Mouse (Mus musculus) forebrain, embryonic 16.5 days (tissue): ENCODE results near the gene Lrrc15. TPM values are rescaled to one million over a fixed set of nuclear protein-coding genes. Genes with fewer than 3 reads are reported as not detected.

Source experiments
- ATAC-seq: fragments of 200-750 bp; cut with Nextera tagmentation; 2 replicates; pipeline ENCODE4 v1.8.0; 2017; ENCODE audit warnings: mild to moderate bottlenecking, moderate library complexity
- H3K27ac ChIP-seq: fragments of 300-500 bp; sonication (generic); 2 replicates; pipeline ENCODE4 v1.5.1; 2014; ENCODE audit warnings: low read length, control low read depth
- H3K27me3 ChIP-seq: fragments of 300-500 bp; sonication (generic); replicated peaks from 2 replicates; pipeline ENCODE4 v1.6.1; 2014; ENCODE audit warnings: low read length; ENCODE audit not compliant: control insufficient read depth, insufficient read depth
- H3K36me3 ChIP-seq: fragments of 300-500 bp; sonication (generic); 2 replicates; pipeline ENCODE4 v1.6.1; 2014; ENCODE audit not compliant: control insufficient read depth, insufficient read depth
- H3K4me1 ChIP-seq: fragments of 300-500 bp; sonication (generic); replicated peaks from 2 replicates; pipeline ENCODE4 v1.6.1; 2014; ENCODE audit warnings: low read length; ENCODE audit not compliant: control insufficient read depth, insufficient read depth
- H3K4me2 ChIP-seq: fragments of 300-500 bp; sonication (generic); 2 replicates; pipeline ENCODE4 v1.6.1; 2014; ENCODE audit warnings: mild to moderate bottlenecking, low read length, control low read depth
- H3K4me3 ChIP-seq: fragments of 300-500 bp; sonication (generic); replicated peaks from 2 replicates; pipeline ENCODE4 v1.5.1; 2014; ENCODE audit warnings: mild to moderate bottlenecking, low read length, control low read depth
- H3K9ac ChIP-seq: fragments of 300-500 bp; sonication (generic); replicated peaks from 2 replicates; pipeline ENCODE4 v1.6.1; 2014; ENCODE audit warnings: low read depth, low read length, control low read depth
- H3K9me3 ChIP-seq: fragments of 300-500 bp; sonication (generic); 2 replicates; pipeline ENCODE4 v1.6.1; 2016; ENCODE audit warnings: low read length; ENCODE audit not compliant: control insufficient read depth
- WGBS: fragments of 180-500 bp; shearing (Covaris S2); extraction: QIAGEN DNeasy Blood & Tissue Kit; methylation state at CpG from one replicate; pipeline ENCODE4 v1.1.7; 2014; 5-methylcytosine and 5-hydroxymethylcytosine counted together
- polyA plus RNA-seq: library from polyadenylated mRNA; unstranded; fragments of >200 nt; fragmentation: Nextera tagmentation; extraction: Ambion mirVana; gene quantifications from 2 replicates; pipeline ENCODE4 v1.2.1, GENCODE M21; 2015

Gene Lrrc15
- polyA plus RNA-seq, 1 experiment from 2014 or later, result 0.22 TPM

DNA sequence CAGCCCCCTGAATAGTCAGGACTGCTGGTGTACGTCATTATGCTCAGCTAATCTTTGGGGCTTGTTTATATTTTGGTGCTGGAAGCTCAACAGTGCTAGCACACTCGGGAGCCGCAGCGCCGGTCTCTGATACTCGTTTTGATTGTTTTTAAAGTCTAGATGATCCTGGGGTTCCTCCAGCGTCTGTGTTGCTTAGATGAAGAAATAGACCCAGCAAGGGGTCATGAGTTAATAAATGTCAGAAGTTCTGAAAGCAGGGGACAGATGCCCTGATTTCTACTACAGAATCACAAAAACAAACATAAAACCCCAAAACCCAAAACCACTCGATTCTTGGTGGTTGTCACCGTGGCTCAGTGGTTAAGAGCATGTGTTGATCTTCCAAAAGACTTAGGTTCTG, 29.2 kb downstream of the Lrrc15 start:
- H3K4me3 ChIP-seq, result no peak overlapping the region
- no peak overlapping the region for H3K9ac ChIP-seq

DNA sequence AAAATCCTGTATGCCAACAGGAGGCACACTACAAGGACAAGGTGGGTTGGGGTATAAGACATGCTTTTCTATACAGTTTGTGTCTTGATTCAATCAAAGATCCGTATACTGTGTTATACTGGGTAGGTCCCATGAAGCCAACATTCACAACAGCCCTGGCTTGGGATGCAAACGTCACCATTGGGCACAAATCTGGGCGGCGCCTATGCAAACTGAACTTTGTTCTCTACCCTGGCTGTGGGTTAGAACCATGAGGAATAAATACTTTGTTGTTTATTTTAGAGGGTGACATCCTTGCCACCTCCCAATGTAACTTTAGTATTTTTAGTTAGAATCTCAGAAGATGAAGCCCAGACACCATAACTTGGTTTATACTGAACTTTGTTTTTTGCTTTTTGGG, 29.7 kb downstream of the Lrrc15 start:
- Histone ChIP-seq H3K4me3 (no peak overlapping the region), H3K9ac (no peak overlapping the region), H3K4me1 (peaks cover 4% of the 10 kb centered on the region; the same call in 1 of the 2 replicates), H3K9me3 (no peaks in the 10 kb centered on the region), H3K36me3 (no peaks in the 10 kb centered on the region), H3K4me2 (no peak overlapping the region), H3K27ac (no peak overlapping the region), H3K27me3 (0 out of 2 replicates have a peak, but pooled peaks cover 2% of the 10 kb centered on the region)
- ATAC-seq, result no peak
- 88% methylated on average over 4 of the region's 4 CpGs for WGBS

More for the DNA sequence above, 29.2 kb downstream of the Lrrc15 start:
- WGBS, result 85% methylated on average over 9 of the region's 9 CpGs
- Histone ChIP-seq H3K36me3 (no peaks in the 10 kb centered on the region), H3K9me3 (no peaks in the 10 kb centered on the region), H3K27me3 (0 out of 2 replicates have a peak, but pooled peaks cover 2% of the 10 kb centered on the region), H3K4me1 (peaks cover 4% of the 10 kb centered on the region; the same call in 1 of the 2 replicates), H3K27ac (no peak overlapping the region), H3K4me2 (no peak overlapping the region)
- ATAC-seq, result no peak

DNA sequence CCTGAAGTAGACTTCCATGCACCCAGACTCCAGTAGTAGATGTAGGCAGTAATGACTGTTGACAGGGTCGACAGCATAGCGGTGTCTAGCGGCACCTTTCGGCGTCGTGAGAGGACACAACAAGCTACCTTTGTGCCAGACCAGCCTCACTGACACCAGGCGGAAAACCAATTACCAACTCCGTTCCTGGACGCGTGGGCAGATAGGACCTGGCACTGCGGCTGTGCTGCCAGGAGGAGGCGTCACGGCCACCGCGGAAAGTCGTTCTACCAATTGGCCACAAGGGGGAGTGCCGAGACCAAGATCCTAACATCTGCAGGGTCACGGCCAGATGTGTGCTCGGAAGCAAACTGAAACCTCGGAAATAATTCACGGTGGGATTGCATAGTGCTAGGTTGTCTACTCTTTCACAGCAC, 31.0 kb downstream of the Lrrc15 start:
- Histone ChIP-seq H3K4me3 (no peak overlapping the region), H3K9ac (no peak overlapping the region), H3K27me3 (0 out of 2 replicates have a peak, but pooled peaks cover 2% of the 10 kb centered on the region), H3K9me3 (no peaks in the 10 kb centered on the region), H3K27ac (no peak overlapping the region), H3K4me2 (peak overlapping the region; percentile 35), H3K4me1 (peaks cover 4% of the 10 kb centered on the region; the same call in 1 of the 2 replicates), H3K36me3 (no peaks in the 10 kb centered on the region)
- ATAC-seq, result peak; percentile 58
- WGBS, result under 1% methylated on average over 21 of the region's 21 CpGs

DNA sequence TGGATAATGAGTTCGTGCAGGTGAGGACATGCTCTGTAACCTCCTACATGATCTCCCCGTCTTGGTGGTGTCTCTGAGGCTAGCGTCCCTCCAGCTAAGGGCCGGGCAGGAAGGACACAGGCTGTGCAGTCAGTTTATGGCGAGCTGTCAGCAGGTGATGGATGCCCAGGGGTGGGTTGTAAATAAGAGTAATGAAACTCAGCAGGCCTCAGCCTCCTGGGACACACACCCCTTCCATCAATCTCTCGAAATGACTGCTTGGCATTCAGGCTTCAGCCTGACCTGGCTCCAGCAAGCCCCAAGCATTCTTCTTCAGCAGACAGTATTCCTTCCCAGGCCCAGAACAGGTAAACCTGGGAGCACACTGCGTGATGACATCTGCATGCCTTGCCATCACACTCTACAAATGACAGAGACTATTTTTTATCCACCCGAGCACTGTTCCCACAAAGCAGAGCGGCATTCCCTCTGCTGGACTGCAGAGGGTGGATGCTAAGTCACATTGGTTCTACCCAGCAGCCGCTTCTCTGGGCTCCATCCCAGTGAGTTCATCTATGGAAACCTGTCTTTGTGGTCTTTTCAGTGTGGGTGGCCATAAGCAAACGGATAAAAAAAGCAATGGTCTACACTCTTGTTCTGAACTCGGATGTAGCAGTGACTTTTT, 38.9 kb downstream of the Lrrc15 start:
- Histone ChIP-seq H3K36me3 (no peaks in the 10 kb centered on the region), H3K9ac (no peak overlapping the region), H3K4me2 (no peak overlapping the region), H3K27me3 (no peaks in the 10 kb centered on the region), H3K4me1 (no peaks in the 10 kb centered on the region), H3K9me3 (no peaks in the 10 kb centered on the region), H3K27ac (no peak overlapping the region), H3K4me3 (no peak overlapping the region)
- no peak for ATAC-seq
- 90% methylated on average over 12 of the region's 12 CpGs for WGBS

DNA sequence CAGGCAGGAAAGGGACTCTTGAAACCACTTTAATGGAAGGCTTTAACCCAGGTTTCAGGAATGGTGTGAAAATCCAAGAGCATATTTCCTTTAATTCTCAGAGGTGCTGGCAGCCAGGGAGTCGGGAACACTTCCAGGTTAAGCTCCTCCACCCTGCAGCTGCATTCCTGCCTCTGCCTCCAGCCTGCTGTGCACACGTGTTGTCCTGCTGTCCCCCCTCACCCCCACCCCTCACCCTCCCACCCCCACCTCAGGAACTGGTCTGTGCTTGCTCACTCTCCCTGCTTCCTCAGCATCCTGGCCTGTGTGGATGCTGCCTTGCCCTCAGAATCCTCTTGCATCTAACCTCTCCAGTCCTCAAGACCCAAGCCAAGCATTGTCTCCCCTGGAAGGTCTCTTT, 41.4 kb downstream of the Lrrc15 start:
- no peak for ATAC-seq
- Histone ChIP-seq H3K27ac (no peak overlapping the region), H3K9me3 (no peaks in the 10 kb centered on the region), H3K36me3 (no peaks in the 10 kb centered on the region), H3K4me2 (no peak overlapping the region), H3K9ac (no peak overlapping the region), H3K27me3 (no peaks in the 10 kb centered on the region), H3K4me1 (peaks cover 5% of the 10 kb centered on the region), H3K4me3 (no peak overlapping the region)
- 47% methylated on average over 2 of the region's 2 CpGs for WGBS

DNA sequence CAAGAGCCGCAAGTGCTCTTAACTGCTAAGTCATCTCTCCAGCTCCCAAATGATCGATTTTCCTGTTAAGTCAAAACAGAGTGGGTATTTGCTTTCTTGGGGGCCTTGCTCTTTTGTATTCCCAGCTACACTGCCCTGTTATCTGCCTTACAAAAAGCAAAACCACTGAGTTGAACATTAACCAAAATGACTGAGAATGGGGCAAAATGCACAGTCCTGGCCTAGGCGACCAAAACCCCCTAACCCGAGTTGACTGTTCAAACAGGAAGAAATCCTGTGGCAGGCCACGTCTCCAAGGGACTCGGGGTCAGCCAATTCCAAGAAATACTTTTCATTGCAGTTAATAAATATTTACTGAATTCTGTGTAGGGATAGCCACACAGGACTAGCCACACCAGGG, 44.3 kb downstream of the Lrrc15 start:
- Histone ChIP-seq H3K9ac (no peak overlapping the region), H3K36me3 (no peaks in the 10 kb centered on the region), H3K4me1 (peaks cover 18% of the 10 kb centered on the region), H3K4me3 (no peak overlapping the region), H3K9me3 (no peaks in the 10 kb centered on the region), H3K27me3 (peaks cover 3% of the 10 kb centered on the region; the same call in 1 of the 2 replicates), H3K27ac (no peak overlapping the region), H3K4me2 (no peak overlapping the region)
- no peak for ATAC-seq
- WGBS, result 84% methylated on average over 6 of the region's 6 CpGs

DNA sequence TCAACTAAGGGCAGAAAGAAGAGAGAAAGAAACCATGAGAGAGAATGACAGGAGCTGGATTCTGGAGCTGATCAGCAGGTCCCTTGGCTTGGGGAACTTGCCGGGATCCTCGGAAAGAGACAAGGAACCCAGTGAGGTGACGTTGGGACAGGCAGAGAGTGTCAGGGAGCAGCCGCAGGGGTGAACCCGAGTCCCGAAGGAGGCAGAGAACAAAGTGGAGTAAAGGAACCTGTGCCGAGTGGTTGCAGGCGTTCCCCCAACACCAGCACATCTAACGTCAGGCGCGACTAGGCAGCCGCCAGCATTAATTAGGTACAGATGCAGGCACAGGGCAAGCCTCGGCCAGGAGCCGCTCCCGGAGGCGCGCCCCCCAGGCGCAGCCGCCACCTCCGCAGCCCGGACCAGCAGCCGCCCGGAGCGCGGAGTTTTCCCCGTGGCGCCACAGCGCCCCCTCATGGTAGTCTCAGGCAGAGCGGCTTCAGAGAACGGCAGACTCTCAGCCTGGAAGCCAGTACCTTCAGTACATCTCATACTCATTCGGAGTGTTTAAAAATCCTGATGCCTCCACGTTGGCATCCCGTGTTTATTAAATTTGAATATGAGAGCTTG, 46.9 kb downstream of the Lrrc15 start:
- Histone ChIP-seq H3K27ac (no peak overlapping the region), H3K9ac (peak overlapping the region; percentile 51), H3K4me2 (peak overlapping the region; percentile 71), H3K36me3 (no peaks in the 10 kb centered on the region), H3K27me3 (peaks cover 5% of the 10 kb centered on the region; the same call in 1 of the 2 replicates), H3K9me3 (no peaks in the 10 kb centered on the region), H3K4me1 (peaks cover 23% of the 10 kb centered on the region), H3K4me3 (peak overlapping the region; percentile 44)
- ATAC-seq, result peak; percentile 77
- WGBS, result 1% methylated on average over 33 of the region's 33 CpGs

DNA sequence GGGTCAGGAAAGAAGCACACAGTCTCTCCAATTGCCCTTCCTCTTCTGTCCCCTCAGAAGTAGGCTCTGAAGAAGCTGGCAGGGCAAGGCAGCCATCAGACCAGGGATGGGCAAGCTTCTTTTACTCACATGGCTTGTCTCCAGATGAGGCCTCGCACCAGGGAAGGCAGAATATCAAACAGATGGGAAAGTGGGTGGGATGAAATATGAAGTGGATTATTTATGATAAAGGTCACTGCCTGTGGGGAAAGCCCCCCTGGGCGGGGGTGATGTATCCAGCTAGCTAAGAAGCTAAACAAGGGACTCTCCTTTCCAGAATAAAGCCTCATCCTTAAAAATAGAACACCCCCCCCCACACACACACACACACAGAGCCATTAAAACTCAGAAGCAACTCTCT, 47.5 kb downstream of the Lrrc15 start:
- H3K36me3 ChIP-seq, result no peaks in the 10 kb centered on the region
- H3K4me2 ChIP-seq, result no peak overlapping the region
- no peak overlapping the region for H3K4me3 ChIP-seq
- no peak for ATAC-seq
- H3K9ac ChIP-seq, result no peak overlapping the region
- H3K9me3 ChIP-seq, result no peaks in the 10 kb centered on the region
- peaks cover 5% of the 10 kb centered on the region; the same call in 1 of the 2 replicates for H3K27me3 ChIP-seq
- peaks cover 23% of the 10 kb centered on the region for H3K4me1 ChIP-seq
- WGBS, result 47% methylated on average over 2 of the region's 2 CpGs
- no peak overlapping the region for H3K27ac ChIP-seq

DNA sequence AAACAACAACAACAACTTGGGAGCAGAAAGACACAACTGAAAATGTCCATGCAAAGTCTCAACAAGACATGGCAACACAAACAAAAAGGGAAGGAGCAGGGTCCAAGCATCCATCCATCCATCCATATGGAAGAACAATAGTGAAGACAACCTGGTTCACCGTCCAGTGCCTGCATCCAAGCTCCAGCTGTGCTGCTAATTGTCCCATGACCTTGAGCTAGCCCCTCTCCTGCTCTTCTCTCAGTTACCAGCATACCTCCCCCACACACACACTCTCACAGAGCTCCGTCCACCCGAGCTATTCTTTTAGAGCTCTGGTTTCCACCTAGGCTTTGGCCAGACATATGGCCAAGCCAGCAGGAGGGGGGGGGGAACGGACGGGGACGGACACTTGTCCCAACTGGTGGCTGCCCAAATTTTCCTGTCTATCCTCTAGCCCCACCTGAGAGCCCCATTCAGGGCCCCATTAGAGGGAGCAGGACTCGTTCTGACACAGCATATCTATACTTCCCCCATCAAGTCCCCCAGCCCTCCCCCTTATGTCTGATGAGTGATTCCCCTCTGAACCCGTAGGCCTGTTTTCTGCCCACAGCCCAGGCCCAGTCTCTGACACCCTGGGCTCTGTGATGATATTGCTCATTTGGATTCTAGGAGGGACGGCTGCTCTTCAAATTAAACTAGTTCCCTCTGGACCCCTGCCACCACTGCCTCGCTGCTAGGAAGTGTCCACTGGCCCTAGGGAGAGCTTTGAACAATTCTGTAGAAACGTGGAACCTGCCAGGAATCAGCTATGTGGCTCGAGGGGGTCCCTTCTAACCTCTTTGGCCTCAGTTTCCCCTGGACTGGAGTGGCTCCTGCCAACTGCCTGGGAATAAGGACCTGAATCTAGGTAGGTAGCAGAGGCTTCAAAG, 48.2 kb downstream of the Lrrc15 start:
- Histone ChIP-seq H3K4me2 (no peak overlapping the region), H3K4me3 (no peak overlapping the region), H3K9me3 (no peaks in the 10 kb centered on the region), H3K27ac (no peak overlapping the region), H3K27me3 (peaks cover 5% of the 10 kb centered on the region; the same call in 1 of the 2 replicates), H3K9ac (no peak overlapping the region), H3K36me3 (no peaks in the 10 kb centered on the region), H3K4me1 (peaks cover 23% of the 10 kb centered on the region)
- WGBS, result 57% methylated on average over 12 of the region's 12 CpGs
- no peak for ATAC-seq
